Mouse (Mus musculus): ENCODE data around the gene Gm21725.
"Not testable (repeated sequence)": the region's sequence is repeated elsewhere in the genome, so short reads cannot be mapped to it uniquely, and the experiment has no call there.

Gene Gm21725

DNA sequence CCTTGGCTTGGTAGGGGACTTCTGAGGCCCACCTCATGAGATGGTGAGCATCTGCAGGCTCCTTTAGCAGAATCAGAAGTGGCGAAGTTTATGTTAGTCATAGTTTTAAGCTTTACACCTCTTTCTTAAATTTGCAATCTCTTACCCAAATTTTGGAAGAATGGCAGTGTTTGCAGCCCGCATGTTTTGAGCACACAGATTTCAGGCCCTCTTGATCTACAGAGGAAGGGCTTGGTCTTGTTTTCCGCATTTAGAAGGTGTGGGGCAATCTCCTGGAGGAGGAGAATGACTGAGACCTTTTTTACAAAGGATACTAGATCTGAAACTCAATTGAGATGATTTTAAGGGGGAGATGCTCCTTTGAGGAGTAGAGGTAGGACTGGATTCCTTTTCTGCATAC, at the start of gene Gm21725:
TSS of gene Gm21725 (minus strand) at position 101 of the 400 bp plus-strand sequence.
- DNase-seq (ENCODE audit: low spot score in 2 of 2), result not testable (repeated sequence)

All from urinary bladder, postnatal 4 days (tissue).